Mouse (Mus musculus) embryonic fibroblast, embryonic 13.5 days (primary cell): Measurements from ENCODE around the gene Tmco4.

Experiments used
- CTCF ChIP-seq: IDR thresholded peaks from 2 replicates; pipeline ENCODE4 v1.5.1; 2011; ENCODE audit warnings: mild to moderate bottlenecking, control low read depth, low read length, moderate library complexity, borderline replicate concordance; ENCODE audit not compliant: insufficient read depth
- POLR2A ChIP-seq: IDR thresholded peaks from 2 replicates; pipeline ENCODE4 v1.6.1; 2011; ENCODE audit warnings: low read depth, mild to moderate bottlenecking, control low read depth, low read length, moderate library complexity

GRCm38 (mm10) chr4:139048518-139048917, 75.8 kb downstream of the Tmco4 start:
- TF ChIP-seq POLR2A (no peak), CTCF (no peak)
